Comparison of ENCODE assay signal across 21 mouse cellular contexts in genomic region chr8:73206831-73207230, GRCm38 (mm10).
A peak's percentile ranks its signal among the peaks of the same experiment; 100 is the strongest.
DNase-seq lines count a peak whose midpoint lies in the region; ATAC-seq and TF ChIP-seq lines count a peak whose summit lies in the region.
"Had no signal": no experiment of that assay in that cellular context is flagged by ENCODE, and none has a peak within 500 bp of the region (broad histone marks: within the 10 kb centered on the region; RNA-seq: fewer than 3 reads in every experiment).

No protein-coding gene starts in this region.

- H3K4me3 ChIP-seq in forebrain, embryonic 14.5 days (ENCODE audit: low read depth, low read length) = no peak overlapping the region
- H3K4me3 ChIP-seq in forebrain, postnatal 0 days (ENCODE audit: low read depth, low read length) = no peak overlapping the region
- H3K4me3 ChIP-seq in heart, embryonic 16.5 days (ENCODE audit: low read length) = no peak overlapping the region
- no peak overlapping the region for H3K4me3 ChIP-seq in lung, embryonic 14.5 days (ENCODE audit: low read depth, low read length)
- H3K4me3 ChIP-seq in embryonic fibroblast, embryonic 13.5 days (ENCODE audit: insufficient read depth, low read length) = no peak overlapping the region
- H3K4me3 ChIP-seq: hindbrain, embryonic 13.5 days; limb, embryonic 12.5 days; liver, embryonic 13.5 days had no signal

- H3K36me3 ChIP-seq in forebrain, embryonic 14.5 days (ENCODE audit: control insufficient read depth, insufficient read depth, low read length) = no peaks in the 10 kb centered on the region
- H3K36me3 ChIP-seq in forebrain, postnatal 0 days (ENCODE audit: insufficient read depth) = no peaks in the 10 kb centered on the region
- H3K36me3 ChIP-seq in heart, embryonic 16.5 days (ENCODE audit: control insufficient read depth, insufficient read depth) = no peaks in the 10 kb centered on the region
- H3K36me3 ChIP-seq in lung, embryonic 14.5 days (ENCODE audit: insufficient read depth) = no peaks in the 10 kb centered on the region
- H3K36me3 ChIP-seq: G1E; hindbrain, embryonic 13.5 days; limb, embryonic 12.5 days; liver, embryonic 13.5 days had no signal

- no peak for TF ChIP-seq CTCF in forebrain, postnatal 0 days (IDR thresholded peaks at IDR 0.05; ENCODE audit: low read depth)
- TF ChIP-seq CTCF in lung, embryonic 14.5 days (IDR thresholded peaks at IDR 0.05; ENCODE audit: low read depth) = no peak
- TF ChIP-seq CTCF in embryonic fibroblast, embryonic 13.5 days (IDR thresholded peaks at IDR 0.05; ENCODE audit: borderline replicate concordance, insufficient read depth, low read length) = no peak

- ATAC-seq in forebrain, embryonic 14.5 days = no peak
- ATAC-seq in forebrain, postnatal 0 days = no peak
- peak; percentile 45; the same call in 1 of the 2 replicates for ATAC-seq in heart, embryonic 16.5 days (replicated peaks; ENCODE audit: extremely low read depth, insufficient read depth, low FRiP score)
- ATAC-seq in lung, embryonic 14.5 days (ENCODE audit: insufficient read depth) = no peak
- ATAC-seq: forebrain, embryonic 16.5 days; inflammation-experienced regulatory T-cells, adult 6 months had no signal

- H3K4me1 ChIP-seq in forebrain, embryonic 14.5 days (ENCODE audit: control insufficient read depth, insufficient read depth, low read length) = no peaks in the 10 kb centered on the region
- no peaks in the 10 kb centered on the region for H3K4me1 ChIP-seq in forebrain, postnatal 0 days (ENCODE audit: insufficient read depth)
- peaks cover 8% of the 10 kb centered on the region for H3K4me1 ChIP-seq in heart, embryonic 16.5 days (ENCODE audit: control insufficient read depth, insufficient read depth, low read length)
- H3K4me1 ChIP-seq in lung, embryonic 14.5 days (ENCODE audit: insufficient read depth) = no peaks in the 10 kb centered on the region
- H3K4me1 ChIP-seq in embryonic fibroblast, embryonic 13.5 days (ENCODE audit: control insufficient read depth, insufficient read depth, low read length) = peaks cover 5% of the 10 kb centered on the region
- H3K4me1 ChIP-seq: hindbrain, embryonic 13.5 days; limb, embryonic 12.5 days; liver, embryonic 13.5 days had no signal

- intact Hi-C loops in heart, postnatal 25 days (cut with DNase I) = no loop called here

- DNase-seq in forebrain, embryonic 14.5 days (ENCODE audit: low spot score) = peak; percentile 50
- DNase-seq in forebrain, postnatal 0 days = no peak
- no peak for DNase-seq in heart, postnatal 25 days (ENCODE audit: low spot score)
- DNase-seq in lung, embryonic 14.5 days = peak; percentile 69
- DNase-seq in lung, postnatal 14 days = no peak
- DNase-seq in ovary, adult 18-20 months (ENCODE audit: low spot score) = no peak
- DNase-seq: adrenal gland, postnatal 36 days; cerebellum, adult 2 months; kidney, adult 8-10 months; kidney, postnatal 4 days; liver, embryonic 13.5 days; lung, postnatal 36 days; right cerebral cortex, postnatal 25 days; thymus, adult 2 months had no signal

- no peaks in the 10 kb centered on the region for H3K27me3 ChIP-seq in forebrain, embryonic 14.5 days (replicated peaks; ENCODE audit: control insufficient read depth, insufficient read depth, low read length)
- H3K27me3 ChIP-seq in forebrain, postnatal 0 days (ENCODE audit: insufficient read depth, low read length) = no peaks in the 10 kb centered on the region
- H3K27me3 ChIP-seq in heart, embryonic 16.5 days (ENCODE audit: control insufficient read depth, insufficient read depth, low read length) = no peaks in the 10 kb centered on the region
- H3K27me3 ChIP-seq in lung, embryonic 14.5 days (ENCODE audit: insufficient read depth, low read length) = no peaks in the 10 kb centered on the region
- H3K27me3 ChIP-seq: hindbrain, embryonic 13.5 days; limb, embryonic 12.5 days; liver, embryonic 13.5 days had no signal

- H3K27ac ChIP-seq in forebrain, embryonic 14.5 days (ENCODE audit: low read depth, low read length) = no peak overlapping the region
- no peak overlapping the region for H3K27ac ChIP-seq in forebrain, postnatal 0 days (ENCODE audit: low read depth, low read length)
- H3K27ac ChIP-seq in heart, embryonic 16.5 days (ENCODE audit: low read length) = peak overlapping the region; percentile 24
- H3K27ac ChIP-seq in lung, embryonic 14.5 days (ENCODE audit: low read depth) = no peak overlapping the region
- H3K27ac ChIP-seq in embryonic fibroblast, embryonic 13.5 days (ENCODE audit: insufficient read depth, low read length) = peak overlapping the region; percentile 73
- H3K27ac ChIP-seq: hindbrain, embryonic 13.5 days; limb, embryonic 12.5 days; liver, embryonic 13.5 days had no signal

- TF ChIP-seq POLR2A in embryonic fibroblast, embryonic 13.5 days (IDR thresholded peaks at IDR 0.05; ENCODE audit: low read depth, low read length) = no peak

- H3K4me2 ChIP-seq in forebrain, embryonic 14.5 days (ENCODE audit: low read length) = no peak overlapping the region
- H3K4me2 ChIP-seq in forebrain, postnatal 0 days (ENCODE audit: low read depth) = no peak overlapping the region
- H3K4me2 ChIP-seq in heart, embryonic 16.5 days (ENCODE audit: low read depth, low read length) = no peak overlapping the region
- H3K4me2 ChIP-seq in lung, embryonic 14.5 days = no peak overlapping the region
- H3K4me2 ChIP-seq: hindbrain, embryonic 13.5 days; limb, embryonic 12.5 days; liver, embryonic 13.5 days had no signal

- no peak overlapping the region for H3K9ac ChIP-seq in forebrain, embryonic 14.5 days (ENCODE audit: low read length)
- H3K9ac ChIP-seq in forebrain, postnatal 0 days = no peak overlapping the region
- H3K9ac ChIP-seq in heart, embryonic 16.5 days (ENCODE audit: low read length) = no peak overlapping the region
- H3K9ac ChIP-seq in lung, embryonic 14.5 days = no peak overlapping the region
- H3K9ac ChIP-seq: hindbrain, embryonic 13.5 days; limb, embryonic 12.5 days; liver, embryonic 13.5 days had no signal

- H3K9me3 ChIP-seq in forebrain, embryonic 14.5 days (replicated peaks; ENCODE audit: control insufficient read depth, low read length) = no peaks in the 10 kb centered on the region
- H3K9me3 ChIP-seq in forebrain, postnatal 0 days (ENCODE audit: low read length) = no peaks in the 10 kb centered on the region
- H3K9me3 ChIP-seq in heart, embryonic 16.5 days (replicated peaks; ENCODE audit: control insufficient read depth, low read length) = no peaks in the 10 kb centered on the region
- H3K9me3 ChIP-seq in lung, embryonic 14.5 days (ENCODE audit: low read depth, low read length) = no peaks in the 10 kb centered on the region
- H3K9me3 ChIP-seq: G1E; hindbrain, embryonic 13.5 days; limb, embryonic 12.5 days; liver, embryonic 13.5 days had no signal

Comparison
In these comparisons a context has a peak if more than half of its experiments do, and no peak if none do; other contexts are left out.
1. DNase-seq: peak in forebrain, embryonic 14.5 days (single experiment) and lung, embryonic 14.5 days (single experiment); none in forebrain, postnatal 0 days (single experiment), heart, postnatal 25 days (single experiment), lung, postnatal 14 days (single experiment) and ovary, adult 18-20 months (single experiment).
2. H3K27ac ChIP-seq: peak in heart, embryonic 16.5 days (single experiment) and embryonic fibroblast, embryonic 13.5 days (single experiment); none in forebrain, embryonic 14.5 days (single experiment), forebrain, postnatal 0 days (single experiment) and lung, embryonic 14.5 days (single experiment).